Mouse (Mus musculus) stomach, postnatal 0 days (tissue): ENCODE results near the gene Dgki. TPM values are rescaled to one million over a fixed set of nuclear protein-coding genes. Genes with fewer than 3 reads are reported as not detected.

Experiments
- ATAC-seq: fragments of 200-750 bp; cut with Nextera tagmentation; 2 replicates; pipeline ENCODE4 v1.8.0; 2017; ENCODE audit not compliant: low FRiP score, low TSS enrichment
- DNase-seq: peaks from one replicate; pipeline ENCODE4 v3.0.0-alpha.2; 2016; ENCODE audit warnings: low spot score
- H3K27ac ChIP-seq: fragments of 300-500 bp; sonication (generic); replicated peaks from 2 replicates; pipeline ENCODE4 v1.5.1; 2014; ENCODE audit warnings: mild to moderate bottlenecking, control low read depth
- H3K27me3 ChIP-seq: fragments of 300-500 bp; sonication (generic); 2 replicates; pipeline ENCODE4 v1.6.1; 2014; ENCODE audit warnings: low read length; ENCODE audit not compliant: control insufficient read depth, insufficient read depth
- H3K36me3 ChIP-seq: fragments of 300-500 bp; sonication (generic); 2 replicates; pipeline ENCODE4 v1.6.1; 2014; ENCODE audit warnings: low read length, mixed read lengths; ENCODE audit not compliant: control insufficient read depth, insufficient read depth
- H3K4me1 ChIP-seq: fragments of 300-500 bp; sonication (generic); replicated peaks from 2 replicates; pipeline ENCODE4 v1.6.1; 2014; ENCODE audit warnings: antibody characterized with exemption; ENCODE audit not compliant: control insufficient read depth, insufficient read depth
- H3K4me2 ChIP-seq: fragments of 300-500 bp; sonication (generic); replicated peaks from 2 replicates; pipeline ENCODE4 v1.6.1; 2014; ENCODE audit warnings: low read depth, mild to moderate bottlenecking, control low read depth, moderate library complexity
- H3K4me3 ChIP-seq: fragments of 300-500 bp; sonication (generic); 2 replicates; pipeline ENCODE4 v1.5.1; 2014; ENCODE audit warnings: low read depth, low read length, control low read depth
- H3K9ac ChIP-seq: fragments of 300-500 bp; sonication (generic); 2 replicates; pipeline ENCODE4 v1.6.1; 2014; ENCODE audit warnings: mild to moderate bottlenecking, low read length, control low read depth, mixed read lengths
- H3K9me3 ChIP-seq: fragments of 300-500 bp; sonication (generic); 2 replicates; pipeline ENCODE4 v1.6.1; 2016; ENCODE audit warnings: low read length; ENCODE audit not compliant: control insufficient read depth
- CTCF ChIP-seq: IDR thresholded peaks from 2 replicates; pipeline ENCODE4 v1.5.1; 2016; ENCODE audit warnings: antibody characterized with exemption, low read depth, mild to moderate bottlenecking, moderate library complexity
- EP300 ChIP-seq: optimal IDR thresholded peaks from 2 replicates; pipeline ENCODE3; 2016; ENCODE audit warnings: antibody characterized with exemption
- WGBS: fragments of 180-500 bp; shearing (Covaris S2); extraction: QIAGEN DNeasy Blood & Tissue Kit; methylation state at CpG from one replicate; pipeline ENCODE4 v1.1.7; 2014; 5-methylcytosine and 5-hydroxymethylcytosine counted together
- polyA plus RNA-seq: library from polyadenylated mRNA; unstranded; fragments of >200 nt; fragmentation: Nextera tagmentation; extraction: Ambion mirVana; gene quantifications from 2 replicates; pipeline ENCODE4 v1.2.1, GENCODE M21; 2015

Gene Dgki
- polyA plus RNA-seq, 1 experiment from 2014 or later = 0.39 TPM

DNA sequence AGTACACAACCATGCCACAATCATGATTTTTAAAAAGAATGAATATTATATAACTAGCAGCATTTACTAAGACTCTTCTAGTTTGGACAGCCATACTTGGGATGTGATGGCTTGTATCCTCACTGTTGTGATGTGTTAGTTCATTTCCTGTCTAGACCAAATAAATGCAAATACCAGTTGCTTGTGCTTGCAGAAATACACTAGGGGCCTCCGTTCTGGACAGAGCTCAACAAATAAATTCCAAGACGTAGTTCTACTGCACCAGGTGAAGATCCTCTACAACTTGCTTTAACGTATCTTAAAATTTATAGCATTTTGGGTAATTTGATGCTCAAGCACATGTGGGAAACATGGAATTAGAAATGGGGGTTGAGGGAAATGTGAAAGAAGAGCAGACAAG, 239.9 kb downstream of the Dgki start:
- Histone ChIP-seq H3K27me3 (peaks cover 3% of the 10 kb centered on the region; the same call in 1 of the 2 replicates), H3K4me2 (no peak overlapping the region)
- WGBS = 84% methylated on average over 3 of the region's 3 CpGs

DNA sequence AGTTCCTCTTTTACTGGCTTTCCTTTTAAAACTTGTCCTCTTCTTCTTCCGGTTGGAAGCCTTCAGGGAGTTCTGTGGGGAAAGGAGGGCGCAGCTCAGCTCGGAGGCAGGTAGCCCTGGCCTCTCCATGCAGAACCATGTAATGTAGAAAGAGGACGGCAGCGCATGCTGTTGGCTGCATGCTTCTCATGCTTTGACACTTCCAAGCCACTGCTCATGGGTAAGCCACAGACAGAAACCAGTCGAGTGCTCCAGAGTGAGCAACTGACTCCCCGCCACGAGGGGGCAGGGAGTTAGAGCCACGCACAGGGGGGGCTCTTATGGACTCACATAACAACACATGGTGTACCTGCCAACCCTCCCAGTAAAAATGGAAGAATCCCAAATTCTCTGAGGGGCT, 242.0 kb downstream of the Dgki start:
- TF ChIP-seq EP300 = no peak
- no peak for TF ChIP-seq CTCF
- DNase-seq (no peak), ATAC-seq (no peak)
- Histone ChIP-seq H3K9ac (no peak overlapping the region), H3K27me3 (peaks cover 3% of the 10 kb centered on the region; the same call in 1 of the 2 replicates), H3K27ac (no peak overlapping the region), H3K36me3 (no peaks in the 10 kb centered on the region), H3K9me3 (no peaks in the 10 kb centered on the region), H3K4me2 (no peak overlapping the region), H3K4me3 (no peak overlapping the region), H3K4me1 (no peaks in the 10 kb centered on the region)
- WGBS = 90% methylated on average over 9 of the region's 9 CpGs

More for the DNA sequence above, 239.9 kb downstream of the Dgki start:
- Histone ChIP-seq H3K9me3 (no peaks in the 10 kb centered on the region), H3K27ac (no peak overlapping the region), H3K4me1 (no peaks in the 10 kb centered on the region), H3K4me3 (no peak overlapping the region), H3K9ac (no peak overlapping the region), H3K36me3 (no peaks in the 10 kb centered on the region)
- TF ChIP-seq CTCF (no peak), EP300 (no peak)
- DNase-seq (no peak), ATAC-seq (no peak)

DNA sequence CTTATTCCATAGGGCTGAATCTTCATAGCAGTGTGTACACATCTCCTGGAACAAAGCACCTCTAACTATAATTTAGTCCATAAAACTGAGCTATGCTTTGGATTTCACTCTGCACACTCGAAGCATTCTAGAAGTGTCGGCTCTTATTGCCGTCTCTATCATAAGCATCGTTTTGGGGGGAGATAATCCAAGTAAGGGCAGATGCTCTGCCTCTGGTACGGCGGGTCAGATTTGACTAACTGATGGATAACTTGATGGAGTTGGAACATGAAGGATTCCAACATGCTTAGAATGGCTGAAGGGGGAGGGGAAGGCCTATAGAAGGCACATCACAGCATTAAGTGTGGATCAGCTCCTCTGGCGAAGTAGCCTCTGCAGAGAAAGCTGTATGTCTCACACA, 242.4 kb downstream of the Dgki start:
- WGBS = 88% methylated on average over 7 of the region's 7 CpGs
- H3K36me3 ChIP-seq = no peaks in the 10 kb centered on the region
- H3K27me3 ChIP-seq = peaks cover 3% of the 10 kb centered on the region; the same call in 1 of the 2 replicates
- no peak for ATAC-seq
- DNase-seq = no peak
- no peak overlapping the region for H3K9ac ChIP-seq
- H3K9me3 ChIP-seq = no peaks in the 10 kb centered on the region
- TF ChIP-seq CTCF = no peak
- no peak for TF ChIP-seq EP300
- no peak overlapping the region for H3K27ac ChIP-seq
- H3K4me2 ChIP-seq = no peak overlapping the region
- no peak overlapping the region for H3K4me3 ChIP-seq
- H3K4me1 ChIP-seq = no peaks in the 10 kb centered on the region

DNA sequence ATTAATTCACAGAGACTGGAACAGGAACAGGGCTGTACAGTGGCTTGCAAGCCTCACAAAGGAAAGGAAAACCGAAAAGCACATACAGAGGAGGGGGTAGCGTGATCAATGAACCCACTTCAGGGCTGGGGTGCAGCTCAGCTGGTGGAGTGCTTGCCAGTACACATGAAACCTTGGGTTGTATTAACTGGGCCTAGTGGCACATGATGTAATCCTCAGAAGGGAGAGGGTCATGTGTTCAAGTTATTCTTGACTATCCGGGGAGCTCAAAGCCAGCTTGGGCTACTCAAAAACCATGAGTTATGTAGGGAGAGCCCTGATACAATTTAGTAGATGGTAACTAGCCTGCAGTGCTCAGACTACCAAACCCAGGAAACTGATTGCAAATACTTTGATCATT, 244.3 kb downstream of the Dgki start:
- TF ChIP-seq EP300 (no peak), CTCF (no peak)
- ATAC-seq (no peak), DNase-seq (no peak)
- WGBS = 88% methylated on average over 3 of the region's 3 CpGs
- Histone ChIP-seq H3K9ac (no peak overlapping the region), H3K9me3 (no peaks in the 10 kb centered on the region), H3K36me3 (no peaks in the 10 kb centered on the region), H3K27ac (no peak overlapping the region), H3K4me1 (no peaks in the 10 kb centered on the region), H3K4me3 (no peak overlapping the region), H3K4me2 (no peak overlapping the region), H3K27me3 (peaks cover 3% of the 10 kb centered on the region; the same call in 1 of the 2 replicates)

DNA sequence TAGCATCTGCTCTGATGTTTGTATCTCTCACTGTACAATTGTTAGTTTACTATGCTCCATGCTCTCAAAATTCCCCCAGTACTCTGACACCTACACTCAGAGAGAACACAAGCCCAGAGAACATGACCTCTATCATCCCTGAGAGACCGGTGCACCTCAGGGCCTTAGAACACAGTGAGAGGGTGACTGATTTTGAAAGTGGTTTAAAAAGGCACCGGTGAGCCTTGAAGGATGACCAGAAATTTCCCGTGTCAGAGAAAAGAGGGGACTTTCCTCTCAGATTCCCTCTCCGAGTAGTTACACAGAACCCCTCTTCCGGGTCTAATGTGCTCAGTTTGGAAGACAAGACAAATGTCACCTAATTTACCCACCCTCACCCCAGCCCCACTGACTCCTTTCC, 244.9 kb downstream of the Dgki start:
- ATAC-seq (no peak), DNase-seq (no peak)
- H3K9me3 ChIP-seq = no peaks in the 10 kb centered on the region
- H3K4me3 ChIP-seq = no peak overlapping the region
- no peak overlapping the region for H3K9ac ChIP-seq
- no peaks in the 10 kb centered on the region for H3K4me1 ChIP-seq
- peaks cover 3% of the 10 kb centered on the region; the same call in 1 of the 2 replicates for H3K27me3 ChIP-seq
- H3K27ac ChIP-seq = no peak overlapping the region
- WGBS = 73% methylated on average over 5 of the region's 5 CpGs
- no peak for TF ChIP-seq EP300
- TF ChIP-seq CTCF = no peak
- H3K36me3 ChIP-seq = no peaks in the 10 kb centered on the region
- no peak overlapping the region for H3K4me2 ChIP-seq

DNA sequence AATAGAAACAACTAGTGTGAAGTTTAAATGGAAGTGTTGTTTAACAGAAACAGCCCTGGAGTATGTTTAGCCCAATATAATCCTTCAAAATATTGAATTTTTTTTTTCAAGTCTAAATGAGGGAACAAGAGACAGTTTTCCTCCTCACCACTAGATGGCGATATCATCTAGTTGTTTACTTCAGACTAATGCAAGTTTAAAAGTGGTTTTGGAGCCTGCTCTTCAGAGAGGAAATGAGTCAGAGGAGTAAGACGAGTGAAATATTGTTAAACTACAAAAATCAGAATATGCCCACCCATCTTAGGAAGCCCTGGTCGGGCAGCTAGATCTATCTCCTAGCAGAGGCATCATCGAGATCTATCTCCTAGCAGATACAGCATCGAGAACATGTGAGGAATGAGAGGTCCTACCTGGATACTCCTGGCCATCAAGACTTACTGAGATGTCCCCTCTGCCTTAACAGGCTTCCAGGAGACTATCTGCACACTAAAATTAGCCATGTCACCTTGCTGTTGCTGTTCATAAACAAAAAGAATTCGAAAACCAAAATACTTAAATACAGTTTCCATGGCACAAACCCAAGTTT, 245.5 kb downstream of the Dgki start:
- DNase-seq (no peak), ATAC-seq (no peak)
- H3K27ac ChIP-seq = no peak overlapping the region
- WGBS = 40% methylated on average over 6 of the region's 6 CpGs
- H3K36me3 ChIP-seq = no peaks in the 10 kb centered on the region
- H3K27me3 ChIP-seq = peaks cover 3% of the 10 kb centered on the region; the same call in 1 of the 2 replicates
- no peaks in the 10 kb centered on the region for H3K9me3 ChIP-seq
- H3K4me1 ChIP-seq = no peaks in the 10 kb centered on the region
- no peak overlapping the region for H3K9ac ChIP-seq
- H3K4me2 ChIP-seq = no peak overlapping the region
- TF ChIP-seq EP300 (no peak), CTCF (peak; percentile 88)
- no peak overlapping the region for H3K4me3 ChIP-seq
